Mouse (Mus musculus): Measurements from ENCODE around the gene Arhgef19.

Gene Arhgef19

DNA sequence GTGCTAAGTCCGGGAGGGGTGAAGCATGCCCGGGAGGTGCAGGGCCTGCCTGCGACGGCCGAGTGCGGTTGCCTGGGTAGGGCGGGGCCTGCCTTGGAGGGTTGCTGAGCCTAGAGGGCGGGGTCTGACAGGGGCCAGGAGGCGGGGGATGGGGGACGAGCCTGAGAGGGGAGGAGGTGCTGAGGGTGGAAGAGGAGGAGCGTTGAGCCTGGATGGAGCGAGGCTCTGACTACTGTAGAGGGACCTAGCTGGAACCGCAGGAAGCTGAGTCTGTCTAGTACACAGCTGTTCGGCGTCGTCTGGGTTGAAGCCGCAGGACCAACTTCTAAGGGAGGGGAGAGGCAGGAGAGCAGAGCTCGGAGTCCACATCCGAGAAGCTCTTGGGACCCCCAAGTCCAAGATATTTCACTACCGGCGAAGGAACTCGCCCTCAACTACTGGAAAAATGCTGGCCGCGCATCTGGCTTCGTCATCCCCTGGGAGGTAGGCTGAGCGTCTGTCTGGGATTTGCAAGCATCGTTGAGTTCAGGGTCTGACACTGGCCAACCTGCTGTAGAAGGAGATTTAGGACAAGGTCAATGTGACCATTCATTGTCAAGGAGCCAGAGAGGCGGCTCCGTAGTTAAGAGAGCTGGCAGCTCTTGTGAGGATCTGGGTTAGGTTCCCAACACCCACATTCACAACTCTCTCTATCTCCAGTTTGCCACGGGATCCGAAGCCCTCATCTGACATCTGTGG, at the start of gene Arhgef19:
TSS of gene Arhgef19 (plus strand) at position 112 of the 738 bp plus-strand sequence.
- in situ Hi-C loops (cut with MseI, MboI): no loop called here

DNA sequence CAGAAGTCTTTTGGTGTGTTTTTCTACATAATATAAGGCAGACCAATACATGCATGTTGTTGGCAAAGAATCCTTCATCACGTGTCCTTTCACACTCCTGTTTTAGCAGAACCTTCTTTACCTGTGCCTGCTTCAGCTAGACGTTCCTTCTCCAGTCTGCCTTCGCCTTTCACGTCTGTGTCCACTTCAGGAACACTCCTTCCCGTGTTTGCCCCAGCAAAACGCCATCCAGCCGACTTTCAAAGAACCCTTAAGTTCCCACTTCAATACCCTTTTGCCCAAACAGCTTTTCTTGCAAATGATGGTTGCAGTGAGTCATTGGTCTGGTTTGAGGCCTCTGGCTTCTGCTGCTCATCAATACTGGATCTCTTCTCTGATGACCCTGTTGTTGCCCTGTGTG, 48.0 kb upstream of the Arhgef19 start:
- in situ Hi-C loops (cut with MseI, MboI): no loop called here

DNA sequence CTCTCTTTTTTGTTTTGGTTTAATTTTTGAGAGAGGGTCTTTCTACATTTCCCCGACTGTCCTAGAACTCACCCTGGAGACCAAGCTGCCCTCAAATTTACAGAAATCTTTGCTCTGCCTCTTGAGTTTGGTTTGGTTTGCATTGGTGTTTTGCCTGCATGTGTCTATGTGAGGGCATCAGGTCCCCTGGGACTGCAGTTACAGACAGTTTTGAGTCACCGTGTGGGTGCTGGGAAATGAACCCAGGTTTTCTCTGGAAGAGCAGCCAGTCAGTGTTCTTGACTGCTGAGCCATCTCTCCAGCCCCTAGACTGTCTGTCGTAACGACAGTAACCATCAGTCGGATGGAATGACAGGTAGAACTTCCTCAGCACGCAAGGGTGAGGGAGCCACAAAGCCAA, 44.7 kb upstream of the Arhgef19 start:
- in situ Hi-C loops (cut with MseI, MboI): no loop called here

DNA sequence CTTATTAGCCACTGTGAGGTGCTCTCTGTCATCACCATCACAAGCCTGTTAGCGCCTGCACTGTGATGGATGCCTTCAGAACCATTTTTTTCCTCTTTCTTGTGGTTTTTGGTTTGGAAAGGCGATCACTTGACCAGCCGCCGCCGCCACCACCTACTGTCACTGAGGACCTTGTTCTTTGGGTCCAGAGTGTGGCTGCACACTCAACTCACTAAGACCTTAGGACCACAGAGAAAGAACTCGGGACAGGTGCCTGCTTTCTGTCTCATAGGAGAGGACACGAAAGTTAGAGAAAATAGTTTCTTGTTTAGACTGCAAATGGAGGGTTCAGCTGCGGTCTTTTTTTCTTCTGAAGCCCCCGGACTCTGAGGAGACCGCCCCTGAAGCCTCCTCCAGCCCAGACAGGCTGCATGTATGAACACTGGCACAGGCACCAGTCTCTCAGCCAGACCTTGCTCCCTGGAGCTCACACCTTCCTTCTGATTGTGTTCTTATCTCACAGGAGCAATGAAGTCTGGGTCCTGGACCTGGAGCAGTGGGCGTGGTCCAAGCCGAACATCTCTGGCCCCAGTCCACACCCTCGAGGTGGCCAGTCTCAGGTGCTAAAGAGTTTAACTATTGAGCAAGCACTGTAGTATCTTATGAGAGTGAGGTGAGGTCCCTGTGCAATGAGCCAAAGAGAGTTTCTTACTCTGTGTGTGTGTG, 42.2 kb upstream of the Arhgef19 start:
- in situ Hi-C loops (cut with MseI, MboI): no loop called here

- in situ Hi-C loops (cut with MseI, MboI): no loop called here
Measured at GRCm38 (mm10) chr4:141197686-141198035, 41.6 kb upstream of the Arhgef19 start.

DNA sequence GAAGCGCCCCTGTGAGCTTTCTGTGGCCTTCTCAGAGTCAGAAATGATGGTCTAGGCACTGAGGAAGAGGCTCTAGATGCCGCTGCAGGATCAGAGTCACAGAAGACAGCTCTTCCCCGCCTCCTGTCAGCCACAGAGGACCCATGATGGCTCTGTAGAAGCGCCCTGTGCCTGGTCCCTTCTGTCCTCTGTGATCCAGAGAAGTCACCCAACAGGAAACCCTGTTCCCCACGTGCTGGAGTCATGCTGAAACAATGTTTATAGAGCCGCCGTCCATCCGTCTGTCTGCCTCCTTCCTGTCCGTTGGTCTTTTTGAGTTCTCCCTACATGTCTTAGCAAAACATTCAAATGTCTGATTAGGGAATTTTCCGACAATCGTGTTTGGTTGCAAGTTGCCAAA, 38.4 kb upstream of the Arhgef19 start:
- in situ Hi-C loops (cut with MseI, MboI): no loop called here

GRCm38 (mm10) chr4:141202192-141202591, 37.1 kb upstream of the Arhgef19 start:
- in situ Hi-C loops (cut with MseI, MboI): no loop called here

- in situ Hi-C loops (cut with MseI, MboI): no loop called here
Measured at GRCm38 (mm10) chr4:141204580-141205061, 34.7 kb upstream of the Arhgef19 start.

GRCm38 (mm10) chr4:141207081-141207480, 32.2 kb upstream of the Arhgef19 start:
- in situ Hi-C loops (cut with MseI, MboI): no loop called here

DNA sequence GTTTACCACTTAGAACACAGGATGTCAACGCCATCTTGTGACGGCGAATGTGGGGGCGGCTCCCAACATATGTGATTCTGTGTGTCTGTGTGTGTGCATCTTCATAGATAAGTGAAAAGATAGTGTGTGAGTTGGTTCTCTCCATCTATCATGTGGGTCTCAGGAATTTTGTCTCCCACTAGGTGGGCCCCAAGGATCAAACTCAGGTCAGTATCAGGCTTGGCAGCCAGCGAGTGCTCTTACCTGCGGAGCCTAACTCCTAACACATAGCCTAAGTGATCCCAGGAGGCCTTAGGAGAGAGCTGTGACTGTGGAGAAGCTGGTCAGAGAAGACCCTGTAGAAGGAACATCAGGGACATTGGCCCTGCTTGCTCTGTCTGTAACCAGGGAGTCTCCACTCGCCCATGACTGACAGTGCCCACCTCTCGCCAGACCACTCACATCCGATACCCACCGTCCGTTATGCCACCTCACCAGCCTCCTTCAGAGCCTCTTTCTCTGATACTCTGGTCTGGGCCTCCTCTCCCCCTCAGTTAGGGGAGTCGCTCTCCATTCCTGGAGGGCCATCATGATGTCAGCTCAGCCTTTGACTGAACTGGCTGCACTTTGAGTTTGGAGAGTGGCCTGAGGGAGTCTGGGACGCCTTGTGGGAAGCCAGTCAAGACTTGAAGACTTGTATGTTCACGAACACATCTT, 28.6 kb upstream of the Arhgef19 start:
- in situ Hi-C loops (cut with MseI, MboI): no loop called here

- in situ Hi-C loops (cut with MseI, MboI): no loop called here
Measured at GRCm38 (mm10) chr4:141211646-141212045, 27.7 kb upstream of the Arhgef19 start.

DNA sequence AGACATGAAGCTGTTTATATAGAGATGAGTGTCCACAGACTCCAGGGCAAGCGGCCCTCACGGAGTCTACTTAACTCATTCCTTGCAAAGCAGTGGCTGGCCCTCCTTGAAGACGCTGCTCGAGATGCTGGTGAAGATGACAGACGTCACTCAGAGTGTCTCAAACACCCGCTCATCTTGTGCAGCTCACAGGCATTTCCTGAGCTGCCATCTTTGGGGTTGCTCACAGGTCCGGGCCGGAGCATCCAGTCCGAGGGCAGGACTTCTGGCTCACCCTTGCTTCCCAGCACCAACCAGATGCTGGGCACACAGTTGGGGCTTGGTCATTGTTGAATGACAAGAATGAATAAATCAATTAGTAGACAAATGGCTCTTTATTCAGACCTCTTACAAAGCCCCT, 26.4 kb upstream of the Arhgef19 start:
- in situ Hi-C loops (cut with MseI, MboI): no loop called here

DNA sequence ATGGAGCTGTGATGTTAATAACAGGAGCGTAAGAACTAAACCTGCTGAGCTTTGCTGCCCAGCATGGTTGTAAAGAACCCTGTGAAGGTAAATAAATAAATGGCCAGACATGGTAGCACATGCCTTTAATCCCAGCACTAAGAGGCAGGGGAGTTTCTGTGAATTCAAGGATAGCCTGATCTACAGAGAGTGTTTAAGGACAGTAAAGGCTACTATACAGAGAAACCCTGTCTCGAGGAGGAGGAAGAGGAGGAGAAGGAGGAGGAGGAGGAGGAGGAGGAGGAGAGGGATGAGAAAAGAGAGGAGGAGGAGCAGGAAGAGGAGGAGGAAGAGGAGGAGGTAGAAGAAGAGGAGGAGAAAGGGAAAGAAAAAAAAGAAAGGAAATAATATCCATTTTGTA, 26.0 kb upstream of the Arhgef19 start:
- in situ Hi-C loops (cut with MseI, MboI): no loop called here

- in situ Hi-C loops (cut with MseI, MboI): no loop called here
Measured at GRCm38 (mm10) chr4:141213770-141214336, 25.4 kb upstream of the Arhgef19 start, which contains the start of gene Rsg1. TSS of gene Rsg1 (plus strand) at chr4:141213956.

DNA sequence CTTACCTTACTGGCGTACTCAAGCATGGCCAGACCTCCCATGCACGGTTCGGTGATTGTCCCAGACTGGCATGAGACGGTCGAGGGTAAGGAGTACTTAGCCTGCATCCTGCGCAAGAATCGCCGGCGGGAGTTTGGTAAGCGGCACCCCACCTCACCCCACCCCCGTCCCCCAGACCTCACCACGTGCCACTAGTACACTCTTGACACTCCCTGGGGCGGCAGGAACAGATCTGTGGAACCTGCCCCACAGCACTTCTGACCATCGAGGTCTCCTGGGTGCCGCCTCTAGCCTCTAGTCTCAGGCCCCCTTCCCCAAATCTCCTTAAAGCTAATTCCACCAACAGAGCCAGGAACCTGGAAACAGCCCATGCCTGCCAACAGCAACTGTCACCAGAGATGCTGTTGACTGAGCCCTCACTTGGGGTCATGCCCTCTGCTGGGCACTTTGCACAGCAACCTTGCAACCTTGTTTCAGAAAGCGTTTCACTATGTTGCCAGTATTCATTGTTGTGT, 24.9 kb upstream of the Arhgef19 start:
- in situ Hi-C loops (cut with MseI, MboI): no loop called here

GRCm38 (mm10) chr4:141219583-141220213, 19.6 kb upstream of the Arhgef19 start:
- in situ Hi-C loops (cut with MseI, MboI): no loop called here

DNA sequence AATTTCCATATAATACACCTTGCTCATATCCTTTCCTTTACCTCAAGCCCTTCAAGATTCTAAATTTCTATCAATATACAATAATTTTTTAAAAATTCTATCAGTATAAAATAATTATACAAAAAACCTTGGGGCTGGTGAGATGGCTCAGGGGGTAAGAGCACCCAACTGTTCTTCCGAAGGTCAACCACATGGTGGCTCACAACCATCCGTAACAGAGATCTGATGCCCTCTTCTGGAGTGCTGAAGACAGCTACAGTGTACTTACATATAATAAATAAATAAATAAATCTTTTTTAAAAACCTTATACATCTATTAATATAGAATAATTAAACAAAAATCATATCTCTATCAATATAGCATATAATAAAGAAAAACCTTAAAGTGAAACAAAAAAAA, 17.5 kb upstream of the Arhgef19 start:
- in situ Hi-C loops (cut with MseI, MboI): no loop called here

GRCm38 (mm10) chr4:141222752-141223151, 16.5 kb upstream of the Arhgef19 start:
- in situ Hi-C loops (cut with MseI, MboI): no loop called here

DNA sequence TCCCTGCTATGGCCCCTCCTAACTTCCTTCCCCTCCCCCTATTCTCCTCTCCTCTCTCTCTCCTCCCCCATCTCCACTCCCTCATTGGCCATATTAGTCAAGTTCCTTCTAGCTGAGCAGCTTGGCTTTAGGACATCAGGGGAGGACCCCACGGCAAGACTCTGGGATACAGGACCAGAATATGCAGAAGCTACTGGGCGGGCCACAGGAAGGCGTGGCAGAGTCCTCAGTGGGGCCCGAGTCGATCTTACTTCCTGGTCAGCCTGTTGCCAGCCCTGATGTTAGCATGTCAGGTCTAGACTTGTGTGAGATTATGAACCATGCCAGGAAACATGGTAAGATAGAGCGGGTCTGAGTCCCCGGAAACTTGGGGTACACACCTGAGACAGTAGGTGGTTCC, 10.6 kb upstream of the Arhgef19 start:
- in situ Hi-C loops (cut with MseI, MboI): no loop called here

DNA sequence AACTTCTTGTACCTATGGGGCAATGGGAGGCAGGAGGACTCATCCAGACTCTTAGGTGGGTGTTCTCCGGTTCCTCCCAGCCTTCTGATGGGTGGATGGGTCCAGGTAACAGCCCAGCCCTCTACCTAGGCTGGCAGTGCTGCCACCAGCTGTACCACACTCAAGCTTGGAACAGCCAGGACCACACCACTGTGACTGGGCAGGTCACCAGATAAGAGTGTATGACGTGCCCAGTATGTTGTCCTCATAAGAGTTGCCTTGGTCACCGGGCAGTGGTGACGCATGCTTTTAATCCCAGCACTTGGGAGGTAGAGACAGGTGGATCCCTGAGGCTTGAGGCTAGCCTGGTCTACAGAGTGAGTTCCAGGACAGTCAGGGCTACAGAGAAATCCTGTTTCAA, 6.1 kb upstream of the Arhgef19 start:
- in situ Hi-C loops (cut with MseI, MboI): no loop called here

DNA sequence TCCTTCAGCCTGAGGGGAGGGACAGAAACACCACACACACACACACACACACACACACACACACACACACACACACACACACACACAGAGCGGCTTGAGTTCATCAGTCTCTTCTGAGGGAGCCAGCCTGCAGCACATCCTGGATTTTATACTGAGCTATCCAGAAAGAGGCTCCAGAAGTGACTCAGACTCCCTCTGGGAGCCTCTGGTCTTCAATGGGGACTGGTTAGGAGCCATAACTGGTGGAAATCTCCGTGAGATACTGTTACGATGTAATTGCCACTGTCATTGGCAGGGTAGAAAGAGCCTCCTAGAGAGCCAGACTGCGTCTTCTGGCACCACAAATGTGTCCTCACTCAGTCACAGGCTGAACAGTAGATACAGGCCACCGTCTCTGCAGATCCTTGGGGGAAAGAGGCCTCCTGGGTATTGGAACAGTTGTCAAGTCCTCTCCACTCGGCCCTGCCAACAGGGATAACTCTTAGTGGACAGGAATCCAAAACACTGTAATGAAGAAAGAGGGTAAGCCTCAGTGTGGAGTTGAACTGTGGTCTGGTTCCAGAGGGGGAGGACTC, 3.7 kb upstream of the Arhgef19 start:
- in situ Hi-C loops (cut with MseI, MboI): no loop called here

Data from mouse trophoblast stem cell (cell line).